ENCODE assay signal across 8 mouse cellular contexts in the genomic region with DNA sequence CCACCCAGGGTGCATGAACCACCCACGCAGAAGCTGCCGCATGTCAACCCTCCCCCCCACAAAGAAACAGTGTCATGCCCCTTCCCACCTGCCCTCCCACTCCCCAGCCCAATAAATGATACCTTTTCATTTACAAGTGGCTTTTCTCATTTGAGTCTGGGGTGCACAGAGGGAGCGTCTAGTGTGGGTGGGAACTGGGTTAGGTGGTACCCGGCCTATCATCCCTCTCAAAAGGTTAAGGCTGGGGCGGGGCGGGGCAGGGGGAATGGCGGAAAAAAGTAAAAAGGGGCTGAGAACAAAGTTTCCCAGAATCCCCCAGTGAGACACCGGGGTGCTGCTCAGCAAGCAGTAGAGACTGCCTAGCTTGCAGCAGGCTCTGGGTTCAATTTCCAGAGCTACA. TPM values are rescaled to one million over a fixed set of nuclear protein-coding genes. Genes with fewer than 3 reads are reported as not detected.
DNase-seq lines count a peak whose midpoint lies in the region; ATAC-seq lines count a peak whose summit lies in the region.

No protein-coding gene starts in this region.

- intact Hi-C loops in heart, postnatal 36 days (cut with DNase I): no loop called here

- no peak overlapping the region for H3K4me3 ChIP-seq in heart, embryonic 15.5 days
- H3K4me3 ChIP-seq in embryonic facial prominence, embryonic 13.5 days: peak overlapping the region; percentile 41
- H3K4me3 ChIP-seq in intestine, embryonic 15.5 days (replicated peaks): 0 out of 2 replicates have a peak overlapping the region, but pooled peaks have one; percentile 32
- H3K4me3 ChIP-seq in midbrain, embryonic 16.5 days (ENCODE audit: low read depth, low read length): peak overlapping the region; percentile 28

- H3K4me2 ChIP-seq in heart, embryonic 15.5 days: peak overlapping the region; percentile 47
- H3K4me2 ChIP-seq in embryonic facial prominence, embryonic 13.5 days: peak overlapping the region; percentile 62
- H3K4me2 ChIP-seq in intestine, embryonic 15.5 days (replicated peaks): peak overlapping the region; percentile 66
- peak overlapping the region; percentile 48 for H3K4me2 ChIP-seq in midbrain, embryonic 16.5 days (ENCODE audit: low read length)

- no peaks in the 10 kb centered on the region for H3K36me3 ChIP-seq in heart, embryonic 15.5 days
- H3K36me3 ChIP-seq in embryonic facial prominence, embryonic 13.5 days: no peaks in the 10 kb centered on the region
- H3K36me3 ChIP-seq in intestine, embryonic 15.5 days: no peaks in the 10 kb centered on the region
- no peaks in the 10 kb centered on the region for H3K36me3 ChIP-seq in midbrain, embryonic 16.5 days (ENCODE audit: control insufficient read depth, insufficient read depth, low read length)

- H3K27me3 ChIP-seq in heart, embryonic 15.5 days: peaks cover 88% of the 10 kb centered on the region
- peaks cover 70% of the 10 kb centered on the region for H3K27me3 ChIP-seq in embryonic facial prominence, embryonic 13.5 days
- H3K27me3 ChIP-seq in intestine, embryonic 15.5 days (replicated peaks): peaks cover 59% of the 10 kb centered on the region
- H3K27me3 ChIP-seq in midbrain, embryonic 16.5 days (ENCODE audit: control insufficient read depth, insufficient read depth, low read depth, low read length): peaks cover 31% of the 10 kb centered on the region

- peaks cover 4% of the 10 kb centered on the region for H3K4me1 ChIP-seq in heart, embryonic 15.5 days (replicated peaks)
- peaks cover 31% of the 10 kb centered on the region for H3K4me1 ChIP-seq in embryonic facial prominence, embryonic 13.5 days
- peaks cover 6% of the 10 kb centered on the region for H3K4me1 ChIP-seq in intestine, embryonic 15.5 days (replicated peaks)
- no peaks in the 10 kb centered on the region for H3K4me1 ChIP-seq in midbrain, embryonic 16.5 days (ENCODE audit: control insufficient read depth, insufficient read depth, low read length)

- no peak for ATAC-seq in heart, embryonic 15.5 days (replicated peaks; ENCODE audit: insufficient number of reproducible peaks, insufficient read depth, low FRiP score, low read depth)
- ATAC-seq in embryonic facial prominence, embryonic 13.5 days (ENCODE audit: insufficient number of reproducible peaks, insufficient read depth, low FRiP score, low TSS enrichment, low read depth): no peak
- ATAC-seq in intestine, embryonic 15.5 days: no peak
- ATAC-seq in midbrain, embryonic 16.5 days: no peak; the same call in 1 of the 2 replicates
- no peak for ATAC-seq in CD4-positive, CD25-positive, alpha-beta regulatory T cell, adult 4 months

- 2% methylated on average over 8 of the region's 8 CpGs for WGBS in heart, embryonic 15.5 days
- 1% methylated on average over 8 of the region's 8 CpGs for WGBS in embryonic facial prominence, embryonic 13.5 days
- 6% methylated on average over 8 of the region's 8 CpGs for WGBS in intestine, embryonic 15.5 days
- under 1% methylated on average over 8 of the region's 8 CpGs for WGBS in midbrain, embryonic 16.5 days

- no peak for DNase-seq in heart, postnatal 36 days
- no peak for DNase-seq in adrenal gland, adult 18-20 months (ENCODE audit: low spot score in 2 of 2)
- no peak for DNase-seq in adrenal gland, adult 2 months

- no peak overlapping the region for H3K27ac ChIP-seq in heart, embryonic 15.5 days
- peak overlapping the region; percentile 39 for H3K27ac ChIP-seq in embryonic facial prominence, embryonic 13.5 days
- H3K27ac ChIP-seq in intestine, embryonic 15.5 days: no peak overlapping the region
- no peak overlapping the region for H3K27ac ChIP-seq in midbrain, embryonic 16.5 days (ENCODE audit: low read length)

- no peak overlapping the region for H3K9ac ChIP-seq in heart, embryonic 15.5 days
- H3K9ac ChIP-seq in embryonic facial prominence, embryonic 13.5 days: peak overlapping the region; percentile 38; the same call in 1 of the 2 replicates
- no peak overlapping the region for H3K9ac ChIP-seq in intestine, embryonic 15.5 days
- H3K9ac ChIP-seq in midbrain, embryonic 16.5 days (ENCODE audit: low read depth, low read length): peak overlapping the region; percentile 33; the same call in 1 of the 2 replicates

- H3K9me3 ChIP-seq in heart, embryonic 15.5 days (replicated peaks): no peaks in the 10 kb centered on the region
- no peaks in the 10 kb centered on the region for H3K9me3 ChIP-seq in embryonic facial prominence, embryonic 13.5 days
- no peaks in the 10 kb centered on the region for H3K9me3 ChIP-seq in intestine, embryonic 15.5 days
- no peaks in the 10 kb centered on the region for H3K9me3 ChIP-seq in midbrain, embryonic 16.5 days (replicated peaks; ENCODE audit: control insufficient read depth, low read length, poor library complexity, severe bottlenecking)

RNA-seq across cellular contexts. Expression of gene Kcnc3, which starts 14.2 kb away (rescaled TPM):
- 0.11 and 0.37 TPM in 2 replicates for polyA plus RNA-seq in heart, embryonic 15.5 days (2015; fragmentation: Nextera tagmentation; extraction: Ambion mirVana)
- total RNA-seq in heart, postnatal 36 days (2021): 1 to 10 TPM; 2.0 to 2.3 TPM
- 0.72 and 1.8 TPM in 2 replicates for polyA plus RNA-seq in embryonic facial prominence, embryonic 13.5 days (2015; fragmentation: Nextera tagmentation; extraction: Ambion mirVana)
- 0.27 and 0.36 TPM in 2 replicates for polyA plus RNA-seq in intestine, embryonic 15.5 days (2015; fragmentation: Nextera tagmentation; extraction: Ambion mirVana)
- 5.5 and 6.4 TPM in 2 replicates for polyA plus RNA-seq in midbrain, embryonic 16.5 days (2015; fragmentation: Nextera tagmentation; extraction: Ambion mirVana)
- 1 to 10 TPM; 4.0 to 5.6 TPM for total RNA-seq in adrenal gland, adult 18-20 months (2021)
- polyA plus RNA-seq in CD4-positive, CD25-positive, alpha-beta regulatory T cell, adult 4 months (2017; shearing (Covaris generic)): under 1 TPM in 1 of 2 experiments, not detected in 1; 0.42 TPM
- 1 to 10 TPM; 4.4 to 4.8 TPM for total RNA-seq in adrenal gland, adult 2 months (2021)
- polyA plus RNA-seq in adrenal gland, adult 2 months (2012; rRNA removed): 7.2 and 8.8 TPM in 2 replicates

RNA-seq across cellular contexts. Expression of gene Napsa, which starts 32.4 kb away (rescaled TPM):
- polyA plus RNA-seq in heart, embryonic 15.5 days (2015; fragmentation: Nextera tagmentation; extraction: Ambion mirVana): 1.7 and 5.7 TPM in 2 replicates
- total RNA-seq in heart, postnatal 36 days (2021): under 1 TPM; 0.43 to 0.78 TPM
- polyA plus RNA-seq in embryonic facial prominence, embryonic 13.5 days (2015; fragmentation: Nextera tagmentation; extraction: Ambion mirVana): 1.1 and 1.8 TPM in 2 replicates
- 3.1 and 3.6 TPM in 2 replicates for polyA plus RNA-seq in intestine, embryonic 15.5 days (2015; fragmentation: Nextera tagmentation; extraction: Ambion mirVana)
- 0.77 and 1.9 TPM in 2 replicates for polyA plus RNA-seq in midbrain, embryonic 16.5 days (2015; fragmentation: Nextera tagmentation; extraction: Ambion mirVana)
- 1 to 10 TPM; 1.3 to 1.6 TPM for total RNA-seq in adrenal gland, adult 18-20 months (2021)
- 1 to 10 TPM in 1 of 2 experiments, under 1 TPM in 1; 0.52 to 6.7 TPM for polyA plus RNA-seq in CD4-positive, CD25-positive, alpha-beta regulatory T cell, adult 4 months (2017; shearing (Covaris generic))
- 1 to 10 TPM in 1 of 2 experiments, under 1 TPM in 1; 0.55 to 1.3 TPM for total RNA-seq in adrenal gland, adult 2 months (2021)
- 2.2 TPM in 2 replicates for polyA plus RNA-seq in adrenal gland, adult 2 months (2012; rRNA removed)

RNA-seq across cellular contexts. Expression of gene Nr1h2, which starts 50.9 kb away (rescaled TPM):
- 53.2 and 64.6 TPM in 2 replicates for polyA plus RNA-seq in heart, embryonic 15.5 days (2015; fragmentation: Nextera tagmentation; extraction: Ambion mirVana)
- 10 to 100 TPM; 48.2 to 50.8 TPM for total RNA-seq in heart, postnatal 36 days (2021)
- polyA plus RNA-seq in embryonic facial prominence, embryonic 13.5 days (2015; fragmentation: Nextera tagmentation; extraction: Ambion mirVana): 72.3 and 80.1 TPM in 2 replicates
- polyA plus RNA-seq in intestine, embryonic 15.5 days (2015; fragmentation: Nextera tagmentation; extraction: Ambion mirVana): 66.3 and 69.5 TPM in 2 replicates
- polyA plus RNA-seq in midbrain, embryonic 16.5 days (2015; fragmentation: Nextera tagmentation; extraction: Ambion mirVana): 54.1 and 58.1 TPM in 2 replicates
- 100 to 1,000 TPM; 108 to 128 TPM for total RNA-seq in adrenal gland, adult 18-20 months (2021)
- polyA plus RNA-seq in CD4-positive, CD25-positive, alpha-beta regulatory T cell, adult 4 months (2017; shearing (Covaris generic)): 10 to 100 TPM; 42.2 to 57.7 TPM
- total RNA-seq in adrenal gland, adult 2 months (2021): 100 to 1,000 TPM; 106 to 125 TPM
- 305 and 306 TPM in 2 replicates for polyA plus RNA-seq in adrenal gland, adult 2 months (2012; rRNA removed)

RNA-seq across cellular contexts. Expression of gene Pold1, which starts 56.0 kb away (rescaled TPM):
- polyA plus RNA-seq in heart, embryonic 15.5 days (2015; fragmentation: Nextera tagmentation; extraction: Ambion mirVana): 41.7 and 66.9 TPM in 2 replicates
- 10 to 100 TPM; 11.9 to 14.0 TPM for total RNA-seq in heart, postnatal 36 days (2021)
- polyA plus RNA-seq in embryonic facial prominence, embryonic 13.5 days (2015; fragmentation: Nextera tagmentation; extraction: Ambion mirVana): 94.4 and 104 TPM in 2 replicates
- 72.0 and 76.0 TPM in 2 replicates for polyA plus RNA-seq in intestine, embryonic 15.5 days (2015; fragmentation: Nextera tagmentation; extraction: Ambion mirVana)
- 19.4 and 20.1 TPM in 2 replicates for polyA plus RNA-seq in midbrain, embryonic 16.5 days (2015; fragmentation: Nextera tagmentation; extraction: Ambion mirVana)
- total RNA-seq in adrenal gland, adult 18-20 months (2021): 1 to 10 TPM; 8.3 to 9.4 TPM
- 10 to 100 TPM; 18.4 to 45.5 TPM for polyA plus RNA-seq in CD4-positive, CD25-positive, alpha-beta regulatory T cell, adult 4 months (2017; shearing (Covaris generic))
- 10 to 100 TPM in 1 of 2 experiments, 1 to 10 TPM in 1; 8.0 to 17.3 TPM for total RNA-seq in adrenal gland, adult 2 months (2021)
- polyA plus RNA-seq in adrenal gland, adult 2 months (2012; rRNA removed): 27.3 and 31.0 TPM in 2 replicates

Comparison
In these comparisons a context has a peak if more than half of its experiments do, and no peak if none do; other contexts are left out.
1. H3K9ac ChIP-seq: peak in embryonic facial prominence, embryonic 13.5 days (single experiment) and midbrain, embryonic 16.5 days (single experiment); none in heart, embryonic 15.5 days (single experiment) and intestine, embryonic 15.5 days (single experiment).
2. Peak in every context shown above with its lines, with median percentiles within 50 percentile points of each other: H3K4me2 ChIP-seq.